Mouse (Mus musculus) kidney, postnatal 36 days (tissue): ENCODE measurements around the gene Zbtb7a.

ENCODE experiments used
- DNase-seq, 2 experiments: peaks; one replicate each; pipeline ENCODE4 v3.0.0; 2021 to 2022; ENCODE audit warnings: mixed read lengths in 2 of 2

Zbtb7a gene

GRCm38 (mm10) chr10:81139529-81139846 lies 4.5 kb downstream of the Zbtb7a start:
- no peak for DNase-seq

GRCm38 (mm10) chr10:81140005-81140404 lies 5.0 kb downstream of the Zbtb7a start:
- no peak for DNase-seq

- peak; percentile 46 to 61 for DNase-seq
Measured at GRCm38 (mm10) chr10:81140717-81141454, 5.9 kb downstream of the Zbtb7a start.

- no peak for DNase-seq
Measured at GRCm38 (mm10) chr10:81141455-81142210, 6.6 kb downstream of the Zbtb7a start.

- DNase-seq: no peak
Measured at GRCm38 (mm10) chr10:81142551-81142981, 7.5 kb downstream of the Zbtb7a start.

- DNase-seq: no peak
Measured at GRCm38 (mm10) chr10:81143157-81143633, 8.2 kb downstream of the Zbtb7a start.

GRCm38 (mm10) chr10:81143845-81144437 lies 8.9 kb downstream of the Zbtb7a start:
- DNase-seq: no peak

GRCm38 (mm10) chr10:81144667-81145066 lies 9.6 kb downstream of the Zbtb7a start:
- peak; percentile 62 to 71 for DNase-seq

- DNase-seq: no peak
Measured at GRCm38 (mm10) chr10:81145307-81145706, 10.3 kb downstream of the Zbtb7a start.

- DNase-seq: no peak
Measured at GRCm38 (mm10) chr10:81145778-81146177, 10.8 kb downstream of the Zbtb7a start.

GRCm38 (mm10) chr10:81146296-81146695 lies 11.3 kb downstream of the Zbtb7a start:
- DNase-seq: no peak

- DNase-seq: no peak
Measured at GRCm38 (mm10) chr10:81151261-81151660, 16.2 kb downstream of the Zbtb7a start.

GRCm38 (mm10) chr10:81152609-81153008 lies 17.6 kb downstream of the Zbtb7a start:
- peak in 1 of 2 experiments; percentile 29 for DNase-seq

GRCm38 (mm10) chr10:81154313-81154712 lies 19.3 kb downstream of the Zbtb7a start:
- DNase-seq: peak in 1 of 2 experiments; percentile 11

GRCm38 (mm10) chr10:81154736-81155135 lies 19.7 kb downstream of the Zbtb7a start:
- no peak for DNase-seq

- peak; percentile 73 to 80 for DNase-seq
Measured at GRCm38 (mm10) chr10:81161602-81162317, 26.7 kb downstream of the Zbtb7a start.

- no peak for DNase-seq
Measured at GRCm38 (mm10) chr10:81162318-81162652, 27.3 kb downstream of the Zbtb7a start.

- DNase-seq: no peak
Measured at GRCm38 (mm10) chr10:81165118-81165517, 30.1 kb downstream of the Zbtb7a start.

- peak; percentile 100 for DNase-seq
Measured at GRCm38 (mm10) chr10:81167200-81168086, 32.4 kb downstream of the Zbtb7a start, which contains the start of gene Pias4. Gene Pias4 (minus strand): TSS chr10:81167923.

- peak in 1 of 2 experiments; percentile 43 for DNase-seq
Measured at GRCm38 (mm10) chr10:81168087-81168431, 33.0 kb downstream of the Zbtb7a start.

GRCm38 (mm10) chr10:81168521-81169244 lies 33.7 kb downstream of the Zbtb7a start:
- DNase-seq: peak; percentile 93 to 94
